Mouse (Mus musculus) ES-E14 (cell line): ENCODE measurements around the gene Mboat2.

ENCODE experiments used
- CHD2 ChIP-seq: IDR thresholded peaks from 2 replicates; pipeline ENCODE4 v1.6.1; 2014; ENCODE audit warnings: mild to moderate bottlenecking, low read depth, low read length, inconsistent platforms
- ZNF384 ChIP-seq: IDR thresholded peaks from 2 replicates; pipeline ENCODE4 v1.6.1; 2012; ENCODE audit warnings: low read depth, low read length, inconsistent platforms

DNA sequence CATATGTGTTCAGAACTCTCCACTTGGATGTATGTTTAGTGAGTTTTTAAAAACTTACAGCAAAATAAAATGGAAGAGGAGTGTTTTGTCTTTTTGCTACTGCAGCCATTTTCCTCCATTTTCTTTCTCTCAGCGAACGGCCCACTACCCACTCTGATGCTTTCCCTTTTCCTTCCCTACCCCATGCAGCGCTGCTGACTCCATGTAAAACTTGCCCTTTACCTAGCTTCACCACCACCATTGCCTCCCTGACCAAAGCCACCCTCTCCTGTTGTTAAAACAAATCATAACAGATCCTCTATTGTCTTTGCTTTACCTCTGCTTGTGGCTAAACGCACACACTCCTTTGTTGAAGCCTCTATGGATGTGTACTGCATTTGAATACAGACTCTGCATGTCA, 164.7 kb downstream of the Mboat2 start:
- TF ChIP-seq ZNF384 (no peak), CHD2 (no peak)
